Mouse (Mus musculus) E14TG2a.4 (cell line): ENCODE results near the gene Morn4.

Experiments
- H3K27me3 ChIP-seq: 2 replicates; pipeline ENCODE4 v1.6.1; 2014; ENCODE audit warnings: low read length, control low read depth; ENCODE audit not compliant: insufficient read depth
- H3K36me3 ChIP-seq: 2 replicates; pipeline ENCODE4 v1.6.1; 2014; ENCODE audit warnings: low read length, control low read depth; ENCODE audit not compliant: insufficient read depth
- H3K4me1 ChIP-seq: replicated peaks from 2 replicates; pipeline ENCODE4 v1.6.1; 2014; ENCODE audit warnings: low read depth, low read length, control low read depth
- H3K4me3 ChIP-seq: replicated peaks from 2 replicates; pipeline ENCODE4 v1.5.1; 2014; ENCODE audit warnings: mild to moderate bottlenecking, low read length
- H3K9me3 ChIP-seq: 2 replicates; pipeline ENCODE4 v1.6.1; 2014; ENCODE audit warnings: low read length, control low read depth
- CTCF ChIP-seq: conservative IDR thresholded peaks from 2 replicates; pipeline ENCODE4 v1.5.1; 2014; ENCODE audit warnings: low read length
- NANOG ChIP-seq: IDR thresholded peaks from 2 replicates; pipeline ENCODE4 v1.6.1; 2014; ENCODE audit warnings: borderline replicate concordance, low read length, mixed read lengths
- POU5F1 ChIP-seq: IDR thresholded peaks from 2 replicates; pipeline ENCODE4 v1.6.1; 2014; ENCODE audit warnings: low read length, borderline replicate concordance

The Morn4 gene

DNA sequence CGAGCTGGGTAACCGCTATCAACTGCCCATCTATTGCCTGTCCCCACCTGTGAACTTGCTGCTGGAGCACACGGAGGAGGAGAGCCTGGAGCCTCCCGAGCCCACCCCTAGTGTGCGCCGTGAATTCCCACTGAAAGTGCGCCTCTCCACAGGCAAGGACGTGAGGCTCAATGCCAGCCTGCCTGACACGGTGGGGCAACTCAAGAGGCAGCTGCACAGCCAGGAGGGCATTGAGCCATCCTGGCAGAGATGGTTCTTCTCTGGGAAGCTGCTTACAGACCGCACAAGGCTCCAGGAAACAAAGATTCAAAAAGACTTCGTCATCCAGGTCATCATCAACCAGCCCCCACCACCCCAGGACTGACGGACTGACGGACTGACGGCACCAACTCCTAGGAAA, 52.5 kb downstream of the Morn4 start:
- H3K27me3 ChIP-seq: peaks cover 8% of the 10 kb centered on the region; the same call in 1 of the 2 replicates
- no peak for TF ChIP-seq POU5F1
- TF ChIP-seq CTCF: no peak
- no peak for TF ChIP-seq NANOG
- no peaks in the 10 kb centered on the region for H3K9me3 ChIP-seq
- peak overlapping the region; percentile 65 for H3K4me3 ChIP-seq
- peaks cover 31% of the 10 kb centered on the region for H3K4me1 ChIP-seq
- peaks cover 18% of the 10 kb centered on the region for H3K36me3 ChIP-seq

DNA sequence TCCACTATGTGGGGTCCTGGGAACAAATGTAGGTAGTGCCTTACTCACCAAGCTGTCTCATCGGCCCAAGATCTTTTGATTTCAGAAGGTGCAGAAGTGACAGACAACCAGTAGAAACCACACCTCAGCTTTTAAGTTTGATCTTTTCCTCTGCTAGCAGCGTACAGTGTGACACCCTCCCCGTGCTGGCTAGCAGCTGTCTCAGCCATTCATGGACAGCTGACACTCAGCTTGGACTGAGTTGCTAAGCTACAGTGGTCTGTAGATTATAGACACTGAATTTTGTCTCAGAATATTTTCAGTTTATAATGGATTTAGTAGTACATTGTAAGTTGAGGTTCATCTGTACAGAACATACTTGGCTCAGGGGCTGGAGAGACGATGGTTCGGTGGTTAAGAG, 55.0 kb downstream of the Morn4 start:
- Histone ChIP-seq H3K27me3 (no peaks in the 10 kb centered on the region), H3K9me3 (no peaks in the 10 kb centered on the region), H3K4me3 (no peak overlapping the region), H3K36me3 (peaks cover 18% of the 10 kb centered on the region), H3K4me1 (peaks cover 36% of the 10 kb centered on the region)
- no peak for TF ChIP-seq POU5F1
- no peak for TF ChIP-seq NANOG
- TF ChIP-seq CTCF: no peak

DNA sequence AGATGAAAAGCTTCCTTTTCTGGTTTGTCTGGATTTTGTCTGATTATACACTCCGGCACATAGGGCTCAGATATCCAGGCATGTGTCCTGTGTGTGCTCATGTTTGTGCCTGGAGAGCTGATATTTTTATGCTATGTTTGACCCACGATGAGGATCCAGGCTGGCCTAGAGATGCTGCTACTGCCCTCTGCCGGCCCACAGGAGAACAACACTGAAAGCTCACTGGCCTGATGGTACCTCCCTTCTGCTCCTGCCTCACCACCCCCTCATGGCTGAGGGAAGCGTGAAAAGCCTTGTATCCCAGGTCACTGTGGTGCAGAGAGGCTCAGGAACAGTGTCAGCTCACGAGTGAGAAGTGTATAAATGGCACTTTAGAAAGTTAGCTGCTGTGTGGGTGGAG, 60.0 kb downstream of the Morn4 start:
- Histone ChIP-seq H3K4me1 (peaks cover 36% of the 10 kb centered on the region), H3K9me3 (no peaks in the 10 kb centered on the region), H3K27me3 (no peaks in the 10 kb centered on the region), H3K36me3 (no peaks in the 10 kb centered on the region), H3K4me3 (no peak overlapping the region)
- TF ChIP-seq CTCF (peak; percentile 93), POU5F1 (no peak)
